17 mouse cellular contexts compared by ENCODE assay signal in the genomic region with DNA sequence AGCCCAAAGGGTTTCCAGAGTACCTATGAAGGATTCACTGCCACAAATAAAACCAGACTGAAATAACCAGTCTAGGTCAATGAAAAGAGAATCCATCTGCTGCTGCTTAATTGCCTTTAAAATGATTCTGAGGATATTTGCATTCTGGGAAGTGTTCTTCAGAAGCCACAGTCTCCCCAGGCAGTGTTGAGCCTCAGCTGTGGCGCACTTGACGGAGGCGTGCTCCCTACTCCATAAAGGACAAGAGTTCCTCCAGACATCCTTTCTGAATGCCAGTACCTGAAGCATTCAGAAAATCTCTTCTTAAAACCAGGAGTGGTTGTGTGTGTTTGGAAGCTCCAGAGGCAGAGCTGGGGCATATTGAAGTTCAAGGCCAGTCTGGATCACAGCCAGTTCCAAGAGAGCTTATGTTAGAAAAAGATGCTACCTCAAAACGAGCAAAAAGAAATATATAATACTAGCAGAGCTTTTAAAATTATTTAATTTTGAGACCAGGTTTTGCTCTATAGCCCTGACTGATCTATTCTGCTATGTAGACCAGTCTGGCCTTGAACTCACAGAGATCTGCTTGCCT.
DNase-seq lines count a peak whose midpoint lies in the region; ATAC-seq and TF ChIP-seq lines count a peak whose summit lies in the region.
"Had no signal": no experiment of that assay in that cellular context is flagged by ENCODE, and none has a peak within 500 bp of the region (broad histone marks: within the 10 kb centered on the region; RNA-seq: fewer than 3 reads in every experiment).

No protein-coding gene starts in this region.

- TF ChIP-seq CTCF in lung, postnatal 0 days (IDR thresholded peaks at IDR 0.05): no peak

- no peak overlapping the region for H3K9ac ChIP-seq in forebrain, embryonic 13.5 days
- H3K9ac ChIP-seq in lung, postnatal 0 days (replicated peaks; ENCODE audit: low read depth): no peak overlapping the region
- H3K9ac ChIP-seq: embryonic facial prominence, embryonic 15.5 days had no signal

- no peaks in the 10 kb centered on the region for H3K9me3 ChIP-seq in forebrain, embryonic 13.5 days (replicated peaks)
- H3K9me3 ChIP-seq in forebrain, embryonic 10.5 days: no peaks in the 10 kb centered on the region
- H3K9me3 ChIP-seq in lung, postnatal 0 days (ENCODE audit: low read length): no peaks in the 10 kb centered on the region
- H3K9me3 ChIP-seq: embryonic facial prominence, embryonic 15.5 days had no signal

- no peak for DNase-seq in forebrain, embryonic 10.5 days (ENCODE audit: extremely low spot score, low spot score)
- DNase-seq in lung, postnatal 0 days (ENCODE audit: low spot score): peak; percentile 35
- no peak for DNase-seq in lung, postnatal 10 days
- peak; percentile 52 for DNase-seq in adrenal gland, postnatal 10 days
- peak; percentile 23 for DNase-seq in lung, postnatal 25 days (ENCODE audit: low spot score)
- DNase-seq: cerebellum, adult 11 months; heart, adult 18-20 months; spleen, adult 18-20 months; thymus, postnatal 4 days had no signal

- 0 out of 2 replicates have a peak, but pooled peaks have one; percentile 42 for TF ChIP-seq EP300 in lung, postnatal 0 days (IDR thresholded peaks at IDR 0.05)

- no peaks in the 10 kb centered on the region for H3K27me3 ChIP-seq in forebrain, embryonic 13.5 days
- H3K27me3 ChIP-seq in forebrain, embryonic 10.5 days (ENCODE audit: poor library complexity, severe bottlenecking): no peaks in the 10 kb centered on the region
- H3K27me3 ChIP-seq in lung, postnatal 0 days (replicated peaks; ENCODE audit: insufficient read depth, low read length): no peaks in the 10 kb centered on the region
- H3K27me3 ChIP-seq: embryonic facial prominence, embryonic 15.5 days had no signal

- peak overlapping the region; percentile 40; the same call in 1 of the 2 replicates for H3K27ac ChIP-seq in forebrain, embryonic 13.5 days
- no peak overlapping the region for H3K27ac ChIP-seq in forebrain, embryonic 10.5 days
- H3K27ac ChIP-seq in lung, postnatal 0 days (ENCODE audit: low read length): peak overlapping the region; percentile 51
- H3K27ac ChIP-seq: embryonic facial prominence, embryonic 15.5 days; left cerebral cortex, adult 2 months; stomach, postnatal 0 days had no signal

- peaks cover 3% of the 10 kb centered on the region; the same call in 1 of the 2 replicates for H3K36me3 ChIP-seq in forebrain, embryonic 13.5 days (ENCODE audit: poor library complexity, severe bottlenecking)
- H3K36me3 ChIP-seq in forebrain, embryonic 10.5 days (replicated peaks): peaks cover 16% of the 10 kb centered on the region
- no peaks in the 10 kb centered on the region; the same call in 1 of the 2 replicates for H3K36me3 ChIP-seq in lung, postnatal 0 days (ENCODE audit: insufficient read depth, low read length)
- H3K36me3 ChIP-seq: embryonic facial prominence, embryonic 15.5 days had no signal

- no peak for ATAC-seq in forebrain, embryonic 13.5 days
- ATAC-seq in lung, postnatal 0 days: peak; percentile 80
- no peak for ATAC-seq in erythroid progenitor cell, adult 5-6 weeks (replicated peaks; ENCODE audit: low FRiP score, poor library complexity, severe bottlenecking)
- no peak for ATAC-seq in megakaryocyte, adult 5-6 weeks (ENCODE audit: poor library complexity, severe bottlenecking)

- 74% methylated on average over 4 of the region's 4 CpGs for WGBS in forebrain, embryonic 13.5 days
- WGBS in forebrain, embryonic 10.5 days: 93% methylated on average over 4 of the region's 4 CpGs
- WGBS in lung, postnatal 0 days: 68% methylated on average over 4 of the region's 4 CpGs

- H3K4me2 ChIP-seq in forebrain, embryonic 13.5 days: no peak overlapping the region
- H3K4me2 ChIP-seq in lung, postnatal 0 days (replicated peaks; ENCODE audit: low read depth, low read length): no peak overlapping the region
- H3K4me2 ChIP-seq: embryonic facial prominence, embryonic 15.5 days; liver, embryonic 11.5 days had no signal

- H3K4me1 ChIP-seq in forebrain, embryonic 13.5 days: peaks cover 17% of the 10 kb centered on the region
- H3K4me1 ChIP-seq in forebrain, embryonic 10.5 days: peaks cover 33% of the 10 kb centered on the region
- H3K4me1 ChIP-seq in lung, postnatal 0 days (ENCODE audit: insufficient read depth, low read depth, low read length): no peaks in the 10 kb centered on the region
- H3K4me1 ChIP-seq: embryonic facial prominence, embryonic 15.5 days had no signal

- H3K4me3 ChIP-seq in forebrain, embryonic 13.5 days: no peak overlapping the region
- no peak overlapping the region for H3K4me3 ChIP-seq in forebrain, embryonic 10.5 days
- H3K4me3 ChIP-seq in lung, postnatal 0 days (ENCODE audit: low read depth, low read length): no peak overlapping the region
- H3K4me3 ChIP-seq: embryonic facial prominence, embryonic 15.5 days; layer of hippocampus, adult 2 months; left cerebral cortex, adult 2 months had no signal

Comparison
In these comparisons a context has a peak if more than half of its experiments do, and no peak if none do; other contexts are left out.
1. DNase-seq: peak in lung, postnatal 0 days (single experiment), adrenal gland, postnatal 10 days (single experiment) and lung, postnatal 25 days (single experiment); none in forebrain, embryonic 10.5 days (single experiment) and lung, postnatal 10 days (single experiment).